Mouse (Mus musculus) bone marrow, adult 2 months (tissue): Measurements from ENCODE around the gene Tm7sf2.

Experiments
- CTCF ChIP-seq: fragments of 200-500 bp; IDR thresholded peaks from 2 replicates; pipeline ENCODE4 v1.5.1; 2011; ENCODE audit warnings: low read length, control low read depth; ENCODE audit not compliant: control insufficient read depth, insufficient read depth
- POLR2A ChIP-seq: fragments of 200-500 bp; IDR thresholded peaks from 2 replicates; pipeline ENCODE4 v1.6.1; 2011; ENCODE audit warnings: low read depth, mild to moderate bottlenecking, control low read depth, low read length, borderline replicate concordance; ENCODE audit not compliant: control insufficient read depth

GRCm38 (mm10) chr19:6067724-6068415 is at the start of gene Tm7sf2:
- 0 out of 2 replicates have a peak, but pooled peaks have one; percentile 12 for TF ChIP-seq CTCF
- TF ChIP-seq POLR2A: no peak
